Comparison of ENCODE assay signal across 8 mouse cellular contexts in the genomic region with DNA sequence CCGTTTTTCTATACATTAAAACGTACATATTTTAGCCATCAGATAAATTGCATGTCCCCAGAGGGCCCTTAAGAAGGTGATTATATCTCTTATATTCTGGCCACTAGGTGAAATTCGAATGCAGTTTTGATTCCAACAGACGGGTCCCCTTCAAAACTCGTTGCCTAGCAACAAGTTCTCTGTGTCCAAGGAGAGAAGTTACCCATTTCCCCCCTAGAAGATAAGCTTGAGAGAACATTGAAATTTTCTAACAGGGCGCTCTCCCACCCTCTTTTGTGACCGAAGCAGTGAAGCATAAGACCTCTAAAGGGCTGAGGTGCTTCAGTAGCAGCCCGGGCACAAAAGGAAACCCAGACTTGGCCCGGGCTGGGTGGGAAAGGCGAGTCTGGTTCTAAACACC. TPM values are rescaled to one million over a fixed set of nuclear protein-coding genes. Genes with fewer than 3 reads are reported as not detected.
A peak's percentile ranks its signal among the peaks of the same experiment; 100 is the strongest.
DNase-seq lines count a peak whose midpoint lies in the region; ATAC-seq lines count a peak whose summit lies in the region.

A gene (plus strand): TSS at position 324 of the 400 bp plus-strand sequence.

- peak within 1 kb of the TSS; percentile 59 for H3K4me3 ChIP-seq in kidney, embryonic 14.5 days (ENCODE audit: low read length)
- H3K4me3 ChIP-seq in hindbrain, embryonic 13.5 days = peak within 1 kb of the TSS; percentile 54
- peak within 1 kb of the TSS; percentile 61 for H3K4me3 ChIP-seq in midbrain, embryonic 16.5 days (ENCODE audit: low read depth, low read length)

- no peaks in the 10 kb centered on the region for H3K9me3 ChIP-seq in kidney, embryonic 14.5 days (ENCODE audit: control insufficient read depth, low read length)
- no peaks in the 10 kb centered on the region for H3K9me3 ChIP-seq in hindbrain, embryonic 13.5 days
- H3K9me3 ChIP-seq in midbrain, embryonic 16.5 days (replicated peaks; ENCODE audit: control insufficient read depth, low read length, poor library complexity, severe bottlenecking) = no peaks in the 10 kb centered on the region

- peak within 1 kb of the TSS; percentile 55 for H3K9ac ChIP-seq in kidney, embryonic 14.5 days (ENCODE audit: low read depth, low read length)
- peak within 1 kb of the TSS; percentile 67 for H3K9ac ChIP-seq in hindbrain, embryonic 13.5 days
- peak within 1 kb of the TSS; percentile 66 for H3K9ac ChIP-seq in midbrain, embryonic 16.5 days (ENCODE audit: low read depth, low read length)

- H3K4me1 ChIP-seq in kidney, embryonic 14.5 days (ENCODE audit: control insufficient read depth, insufficient read depth, low read length) = peaks cover 6% of the 10 kb centered on the region; the same call in 1 of the 2 replicates
- peaks cover 6% of the 10 kb centered on the region for H3K4me1 ChIP-seq in hindbrain, embryonic 13.5 days (replicated peaks)
- peaks cover 6% of the 10 kb centered on the region for H3K4me1 ChIP-seq in midbrain, embryonic 16.5 days (ENCODE audit: control insufficient read depth, insufficient read depth, low read length)

- no peak within 1 kb of the TSS for H3K27ac ChIP-seq in kidney, embryonic 14.5 days (ENCODE audit: low read depth, low read length)
- no peak within 1 kb of the TSS for H3K27ac ChIP-seq in hindbrain, embryonic 13.5 days
- no peak within 1 kb of the TSS for H3K27ac ChIP-seq in midbrain, embryonic 16.5 days (ENCODE audit: low read length)

- WGBS in kidney, embryonic 14.5 days = 10% methylated on average over 10 of the region's 10 CpGs
- WGBS in hindbrain, embryonic 13.5 days = 14% methylated on average over 10 of the region's 10 CpGs
- WGBS in midbrain, embryonic 16.5 days = 6% methylated on average over 10 of the region's 10 CpGs

- DNase-seq in kidney, postnatal 14 days = no peak
- DNase-seq in brain, adult 2 months (ENCODE audit: low read depth, low spot score) = peak; percentile 19
- no peak for DNase-seq in cerebellum, postnatal 4 days (ENCODE audit: low spot score in 2 of 2)
- DNase-seq in kidney, postnatal 10 days = no peak

- H3K27me3 ChIP-seq in kidney, embryonic 14.5 days (ENCODE audit: control insufficient read depth, insufficient read depth, low read length) = no peaks in the 10 kb centered on the region
- H3K27me3 ChIP-seq in hindbrain, embryonic 13.5 days = peaks cover 17% of the 10 kb centered on the region
- H3K27me3 ChIP-seq in midbrain, embryonic 16.5 days (ENCODE audit: control insufficient read depth, insufficient read depth, low read depth, low read length) = no peaks in the 10 kb centered on the region

- 0 out of 2 replicates have a peak, but pooled peaks have one; percentile 10 for ATAC-seq in kidney, embryonic 14.5 days (ENCODE audit: low FRiP score, low TSS enrichment)
- peak; percentile 33 for ATAC-seq in hindbrain, embryonic 13.5 days (ENCODE audit: low FRiP score)
- ATAC-seq in midbrain, embryonic 16.5 days = peak; percentile 14; the same call in 1 of the 2 replicates
- ATAC-seq in monocyte, adult 5-6 weeks (replicated peaks; ENCODE audit: insufficient number of reproducible peaks, low FRiP score, low TSS enrichment, poor library complexity, severe bottlenecking) = no peak

- H3K36me3 ChIP-seq in kidney, embryonic 14.5 days (ENCODE audit: control insufficient read depth, insufficient read depth, low read length) = no peaks in the 10 kb centered on the region
- no peaks in the 10 kb centered on the region for H3K36me3 ChIP-seq in hindbrain, embryonic 13.5 days
- no peaks in the 10 kb centered on the region for H3K36me3 ChIP-seq in midbrain, embryonic 16.5 days (ENCODE audit: control insufficient read depth, insufficient read depth, low read length)

- peak within 1 kb of the TSS; percentile 79 for H3K4me2 ChIP-seq in kidney, embryonic 14.5 days (replicated peaks; ENCODE audit: low read depth, low read length)
- peak within 1 kb of the TSS; percentile 90 for H3K4me2 ChIP-seq in hindbrain, embryonic 13.5 days
- H3K4me2 ChIP-seq in midbrain, embryonic 16.5 days (ENCODE audit: low read length) = peak within 1 kb of the TSS; percentile 75

RNA-seq across cellular contexts. Expression of the gene that starts here (rescaled TPM):
- polyA plus RNA-seq in kidney, embryonic 14.5 days (2014; fragmentation: Nextera tagmentation; extraction: Ambion mirVana) = 2.2 and 3.4 TPM in 2 replicates
- polyA plus RNA-seq in hindbrain, embryonic 13.5 days (2015; fragmentation: Nextera tagmentation; extraction: Ambion mirVana) = 2.3 and 3.8 TPM in 2 replicates
- 2.9 TPM in 2 replicates for polyA plus RNA-seq in midbrain, embryonic 16.5 days (2015; fragmentation: Nextera tagmentation; extraction: Ambion mirVana)
- not detected in 3 replicates for total RNA-seq in monocyte, adult 5-6 weeks (2017)
